Mouse (Mus musculus) heart, postnatal 0 days (tissue): ENCODE measurements at regions not wholly inside any gene's neighbourhood (a gene's known extent, or its start where the extent isn't known, plus 50 kb on each side); places are given as distances from the start of the nearest gene placed in this dataset.

ENCODE experiments used
- ATAC-seq: fragments of 200-750 bp; cut with Nextera tagmentation; 2 replicates; pipeline ENCODE4 v1.8.0; 2017; ENCODE audit warnings: low read depth, moderate number of reproducible peaks, moderate library complexity; ENCODE audit not compliant: insufficient read depth
- DNase-seq: peaks from one replicate; pipeline ENCODE4 v3.0.0-alpha.2; 2016; ENCODE audit warnings: low spot score
- H3K27ac ChIP-seq: fragments of 300-500 bp; sonication (generic); 2 replicates; pipeline ENCODE4 v1.5.1; 2014; ENCODE audit warnings: low read depth, mild to moderate bottlenecking
- H3K27me3 ChIP-seq: fragments of 300-500 bp; sonication (generic); 2 replicates; pipeline ENCODE4 v1.6.1; 2014; ENCODE audit warnings: low read length, mixed read lengths; ENCODE audit not compliant: control insufficient read depth, insufficient read depth
- H3K36me3 ChIP-seq: fragments of 300-500 bp; sonication (generic); replicated peaks from 2 replicates; pipeline ENCODE4 v1.6.1; 2014; ENCODE audit warnings: low read length, mixed read lengths; ENCODE audit not compliant: control insufficient read depth, insufficient read depth
- H3K4me1 ChIP-seq: fragments of 300-500 bp; sonication (generic); 2 replicates; pipeline ENCODE4 v1.6.1; 2014; ENCODE audit warnings: antibody characterized with exemption; ENCODE audit not compliant: control insufficient read depth, insufficient read depth
- H3K4me2 ChIP-seq: fragments of 300-500 bp; sonication (generic); 2 replicates; pipeline ENCODE4 v1.6.1; 2014; ENCODE audit warnings: low read depth, mild to moderate bottlenecking, low read length, moderate library complexity
- H3K4me3 ChIP-seq: fragments of 300-500 bp; sonication (generic); 2 replicates; pipeline ENCODE4 v1.5.1; 2014; ENCODE audit warnings: low read depth, low read length
- H3K9ac ChIP-seq: fragments of 300-500 bp; sonication (generic); replicated peaks from 2 replicates; pipeline ENCODE4 v1.6.1; 2014; ENCODE audit warnings: low read depth, low read length, mixed read lengths
- H3K9me3 ChIP-seq: fragments of 300-500 bp; sonication (generic); replicated peaks from 2 replicates; pipeline ENCODE4 v1.6.1; 2016; ENCODE audit warnings: low read length; ENCODE audit not compliant: control insufficient read depth
- CTCF ChIP-seq: IDR thresholded peaks from 2 replicates; pipeline ENCODE4 v1.5.1; 2016; ENCODE audit warnings: antibody characterized with exemption, control low read depth, low read depth
- EP300 ChIP-seq: IDR thresholded peaks from 2 replicates; pipeline ENCODE4 v1.6.1; 2016; ENCODE audit warnings: antibody characterized with exemption, low read depth
- WGBS: fragments of 180-500 bp; shearing (Covaris S2); extraction: QIAGEN DNeasy Blood & Tissue Kit; methylation state at CpG from one replicate; pipeline ENCODE4 v1.1.7; 2014; 5-methylcytosine and 5-hydroxymethylcytosine counted together

GRCm38 (mm10) chr16:5418462-5419197 lies 162.8 kb upstream of the Eef2kmt start:
- no peak overlapping the region for H3K9ac ChIP-seq
- TF ChIP-seq CTCF (no peak), EP300 (no peak)
- no peak overlapping the region for H3K4me2 ChIP-seq
- no peaks in the 10 kb centered on the region for H3K9me3 ChIP-seq
- ATAC-seq = peak; percentile 81; the same call in 1 of the 2 replicates
- H3K27ac ChIP-seq = peak overlapping the region; percentile 30; the same call in 1 of the 2 replicates
- H3K4me3 ChIP-seq = no peak overlapping the region
- 31% methylated on average over 4 of the region's 4 CpGs for WGBS
- no peaks in the 10 kb centered on the region for H3K36me3 ChIP-seq
- peak; percentile 56 for DNase-seq
- peaks cover 13% of the 10 kb centered on the region for H3K4me1 ChIP-seq
- no peaks in the 10 kb centered on the region for H3K27me3 ChIP-seq

GRCm38 (mm10) chr16:5415310-5415709 lies 159.5 kb upstream of the Eef2kmt start:
- Histone ChIP-seq H3K9me3 (no peaks in the 10 kb centered on the region), H3K9ac (no peak overlapping the region), H3K4me3 (no peak overlapping the region), H3K27ac (no peak overlapping the region), H3K27me3 (no peaks in the 10 kb centered on the region), H3K4me2 (no peak overlapping the region), H3K4me1 (peaks cover 8% of the 10 kb centered on the region), H3K36me3 (no peaks in the 10 kb centered on the region)
- no peak for DNase-seq
- TF ChIP-seq EP300 (no peak), CTCF (peak; percentile 30)
- no peak for ATAC-seq
- 75% methylated on average over 4 of the region's 4 CpGs for WGBS

- no peak overlapping the region for H3K27ac ChIP-seq
- no peak overlapping the region for H3K9ac ChIP-seq
- H3K4me2 ChIP-seq = no peak overlapping the region
- H3K4me1 ChIP-seq = no peaks in the 10 kb centered on the region
- H3K36me3 ChIP-seq = no peaks in the 10 kb centered on the region
- DNase-seq = no peak
- TF ChIP-seq CTCF (no peak), EP300 (no peak)
- H3K9me3 ChIP-seq = no peaks in the 10 kb centered on the region
- ATAC-seq = no peak
- WGBS = 60% methylated on average over 5 of the region's 5 CpGs
- no peak overlapping the region for H3K4me3 ChIP-seq
- H3K27me3 ChIP-seq = peaks cover 5% of the 10 kb centered on the region; the same call in 1 of the 2 replicates
These were observed 156.1 kb upstream of the Eef2kmt start for GRCm38 (mm10) chr16:5411819-5412385.

GRCm38 (mm10) chr16:5406711-5407110 lies 150.9 kb upstream of the Eef2kmt start:
- peak; percentile 63 for DNase-seq
- 0 out of 2 replicates have a peak, but pooled peaks have one; percentile 30 for ATAC-seq
- Histone ChIP-seq H3K9me3 (no peaks in the 10 kb centered on the region), H3K4me3 (no peak overlapping the region), H3K27me3 (peaks cover 11% of the 10 kb centered on the region), H3K9ac (no peak overlapping the region), H3K4me1 (no peaks in the 10 kb centered on the region), H3K27ac (no peak overlapping the region), H3K36me3 (no peaks in the 10 kb centered on the region), H3K4me2 (no peak overlapping the region)
- no peak for TF ChIP-seq EP300
- peak; percentile 73 for TF ChIP-seq CTCF
- WGBS = 7% methylated on average over 11 of the region's 11 CpGs

- 52% methylated on average over 5 of the region's 5 CpGs for WGBS
- DNase-seq (no peak), ATAC-seq (no peak)
- Histone ChIP-seq H3K9ac (no peak overlapping the region), H3K4me1 (no peaks in the 10 kb centered on the region), H3K27me3 (no peaks in the 10 kb centered on the region), H3K27ac (no peak overlapping the region), H3K9me3 (no peaks in the 10 kb centered on the region), H3K36me3 (no peaks in the 10 kb centered on the region), H3K4me2 (no peak overlapping the region), H3K4me3 (no peak overlapping the region)
- TF ChIP-seq CTCF = no peak
- TF ChIP-seq EP300 = no peak
These were observed 137.6 kb upstream of the Eef2kmt start for GRCm38 (mm10) chr16:5393336-5393735.
